Mouse (Mus musculus): ENCODE results near the gene Dock9. TPM values are rescaled to one million over a fixed set of nuclear protein-coding genes. Genes with fewer than 3 reads are reported as not detected.
"Not testable (repeated sequence)": the region's sequence is repeated elsewhere in the genome, so short reads cannot be mapped to it uniquely, and the experiment has no call there.

Dock9 gene
- polyA plus RNA-seq, 1 experiment from 2014 or later = 6.2 TPM

DNA sequence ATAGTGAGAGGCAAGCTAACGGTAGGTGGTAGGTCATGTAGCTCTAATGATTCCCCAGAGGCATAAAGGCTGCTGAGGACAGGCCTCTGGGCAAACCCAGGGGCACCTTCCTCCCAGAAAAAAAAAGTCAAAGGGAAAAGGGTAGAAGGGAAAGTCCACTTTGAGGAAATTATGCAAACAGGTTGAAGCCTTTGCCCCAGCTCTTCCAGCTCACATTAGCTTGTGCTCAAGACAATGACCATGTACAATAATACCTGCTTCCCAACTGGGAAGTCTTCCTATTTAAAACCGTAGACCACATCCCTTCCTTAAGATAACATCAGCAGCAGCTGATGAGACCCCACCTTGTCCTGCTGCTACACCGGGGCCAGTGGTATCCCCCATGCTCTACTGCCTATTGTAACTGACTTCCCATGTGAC lies 91.1 kb downstream of the Dock9 start:
- WGBS = 66% methylated on average over 3 of the region's 3 CpGs
- Histone ChIP-seq H3K27ac (no peak overlapping the region), H3K4me2 (replicated peaks) (no peak overlapping the region), H3K27me3 (no peaks in the 10 kb centered on the region), H3K4me1 (no peaks in the 10 kb centered on the region), H3K36me3 (no peaks in the 10 kb centered on the region), H3K9ac (no peak overlapping the region), H3K4me3 (no peak overlapping the region), H3K9me3 (replicated peaks) (no peaks in the 10 kb centered on the region)
- no peak for ATAC-seq (ENCODE audit: low FRiP score)

GRCm38 (mm10) chr14:121705644-121706043 lies 92.0 kb downstream of the Dock9 start:
- no peak overlapping the region for H3K4me3 ChIP-seq
- no peaks in the 10 kb centered on the region for H3K9me3 ChIP-seq (replicated peaks)
- no peaks in the 10 kb centered on the region for H3K4me1 ChIP-seq
- H3K27me3 ChIP-seq = no peaks in the 10 kb centered on the region
- WGBS = 69% methylated on average over 5 of the region's 5 CpGs
- ATAC-seq (ENCODE audit: low FRiP score) = no peak
- H3K36me3 ChIP-seq = no peaks in the 10 kb centered on the region
- H3K27ac ChIP-seq = no peak overlapping the region
- H3K9ac ChIP-seq = no peak overlapping the region
- H3K4me2 ChIP-seq (replicated peaks) = no peak overlapping the region

GRCm38 (mm10) chr14:121702534-121702933 lies 95.1 kb downstream of the Dock9 start:
- Histone ChIP-seq H3K9me3 (replicated peaks) (no peaks in the 10 kb centered on the region), H3K4me1 (peaks cover 14% of the 10 kb centered on the region), H3K36me3 (no peaks in the 10 kb centered on the region), H3K4me2 (replicated peaks) (no peak overlapping the region), H3K27ac (0 out of 2 replicates have a peak overlapping the region, but pooled peaks have one; percentile 4), H3K9ac (no peak overlapping the region), H3K4me3 (no peak overlapping the region), H3K27me3 (no peaks in the 10 kb centered on the region)
- ATAC-seq (ENCODE audit: low FRiP score) = no peak
- 61% methylated on average over 4 of the region's 4 CpGs for WGBS

DNA sequence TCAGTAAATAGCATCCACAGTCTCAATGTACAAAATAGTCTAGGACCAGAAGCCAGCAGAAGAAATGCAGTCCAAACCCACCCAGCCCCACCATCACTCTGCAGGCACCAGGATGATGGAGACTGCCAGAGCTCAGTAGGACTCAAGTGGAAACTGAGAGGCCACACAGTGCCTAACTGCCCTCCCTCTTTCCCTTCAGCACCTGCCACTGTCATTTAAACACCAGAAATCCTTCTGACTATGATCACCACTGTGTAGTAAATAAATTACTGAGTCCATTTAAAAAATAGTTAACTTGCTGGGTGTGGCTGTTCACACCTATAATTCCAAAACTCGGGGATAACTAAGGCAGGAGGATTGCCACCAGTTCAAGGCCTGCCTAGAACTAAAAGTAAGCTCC lies 97.6 kb downstream of the Dock9 start:
- Histone ChIP-seq H3K9me3 (replicated peaks) (no peaks in the 10 kb centered on the region), H3K36me3 (no peaks in the 10 kb centered on the region), H3K4me3 (no peak overlapping the region), H3K9ac (no peak overlapping the region), H3K4me2 (replicated peaks) (no peak overlapping the region), H3K4me1 (peaks cover 19% of the 10 kb centered on the region), H3K27me3 (no peaks in the 10 kb centered on the region), H3K27ac (no peak overlapping the region)
- 94% methylated on average over 1 of the region's 1 CpGs for WGBS
- ATAC-seq (ENCODE audit: low FRiP score) = no peak

DNA sequence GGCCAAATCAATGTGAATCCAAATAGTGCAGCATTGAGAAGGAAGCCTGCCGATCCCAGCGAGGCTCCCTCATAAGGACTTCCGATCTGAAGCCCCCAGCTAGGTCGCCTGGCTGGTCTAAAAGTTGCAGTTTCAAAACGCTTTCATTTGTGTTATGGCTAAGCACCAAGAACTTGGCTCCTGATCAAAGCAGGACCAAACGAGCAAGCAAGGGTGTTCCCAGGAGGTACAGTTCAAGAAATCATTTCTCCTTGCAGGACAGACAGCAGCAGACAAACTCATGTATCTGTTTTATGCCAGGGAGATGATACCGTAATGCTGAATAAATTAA lies 99.1 kb downstream of the Dock9 start:
- H3K27ac ChIP-seq = peak overlapping the region; percentile 52

GRCm38 (mm10) chr14:121697709-121698619 lies 99.7 kb downstream of the Dock9 start:
- WGBS = 7% methylated on average over 23 of the region's 23 CpGs
- Histone ChIP-seq H3K9me3 (replicated peaks) (no peaks in the 10 kb centered on the region), H3K4me1 (peaks cover 19% of the 10 kb centered on the region), H3K9ac (peak overlapping the region; percentile 51), H3K36me3 (no peaks in the 10 kb centered on the region), H3K4me3 (peak overlapping the region; percentile 28), H3K4me2 (replicated peaks) (peak overlapping the region; percentile 60), H3K27ac (peak overlapping the region; percentile 52), H3K27me3 (no peaks in the 10 kb centered on the region)
- peak; percentile 77 for ATAC-seq (ENCODE audit: low FRiP score)

More for the DNA sequence above, 99.1 kb downstream of the Dock9 start:
- peak overlapping the region; percentile 28 for H3K4me3 ChIP-seq
- peaks cover 19% of the 10 kb centered on the region for H3K4me1 ChIP-seq
- H3K9ac ChIP-seq = peak overlapping the region; percentile 51; the same call in 1 of the 2 replicates
- peak overlapping the region; percentile 60 for H3K4me2 ChIP-seq (replicated peaks)
- no peak for ATAC-seq (ENCODE audit: low FRiP score)
- H3K36me3 ChIP-seq = no peaks in the 10 kb centered on the region
- no peaks in the 10 kb centered on the region for H3K9me3 ChIP-seq (replicated peaks)
- H3K27me3 ChIP-seq = no peaks in the 10 kb centered on the region
- 17% methylated on average over 7 of the region's 7 CpGs for WGBS

DNA sequence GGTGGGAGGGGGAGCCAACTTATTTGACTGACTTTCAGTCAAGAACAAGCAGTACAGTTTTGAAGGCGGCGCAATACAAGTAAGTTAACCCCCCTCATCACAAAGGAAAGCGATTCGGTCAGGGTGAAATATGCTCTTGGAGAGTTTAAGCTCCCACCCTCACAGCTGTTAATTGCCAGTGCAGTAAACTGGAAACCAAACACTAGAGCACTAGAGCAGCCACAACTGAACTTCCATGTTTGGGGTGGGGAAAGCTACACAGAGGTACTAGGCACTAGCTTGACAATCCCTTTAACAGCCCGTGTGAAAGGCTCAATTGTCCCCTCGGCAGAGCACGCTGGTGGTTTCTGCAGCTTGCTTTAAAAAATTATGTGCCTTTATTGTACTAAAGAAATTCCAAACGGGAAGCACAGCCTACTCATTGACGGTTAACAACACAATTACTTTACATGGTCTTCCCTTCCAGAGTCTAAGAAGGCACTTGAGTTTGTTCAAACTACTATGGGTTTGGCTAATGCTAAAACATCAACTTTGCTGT lies 100.4 kb downstream of the Dock9 start:
- Histone ChIP-seq H3K27ac (no peak overlapping the region), H3K4me2 (replicated peaks) (peak overlapping the region; percentile 60), H3K27me3 (no peaks in the 10 kb centered on the region), H3K4me3 (no peak overlapping the region), H3K9ac (no peak overlapping the region), H3K36me3 (no peaks in the 10 kb centered on the region), H3K4me1 (peaks cover 19% of the 10 kb centered on the region), H3K9me3 (replicated peaks) (no peaks in the 10 kb centered on the region)
- ATAC-seq (ENCODE audit: low FRiP score) = no peak
- 38% methylated on average over 9 of the region's 9 CpGs for WGBS

DNA sequence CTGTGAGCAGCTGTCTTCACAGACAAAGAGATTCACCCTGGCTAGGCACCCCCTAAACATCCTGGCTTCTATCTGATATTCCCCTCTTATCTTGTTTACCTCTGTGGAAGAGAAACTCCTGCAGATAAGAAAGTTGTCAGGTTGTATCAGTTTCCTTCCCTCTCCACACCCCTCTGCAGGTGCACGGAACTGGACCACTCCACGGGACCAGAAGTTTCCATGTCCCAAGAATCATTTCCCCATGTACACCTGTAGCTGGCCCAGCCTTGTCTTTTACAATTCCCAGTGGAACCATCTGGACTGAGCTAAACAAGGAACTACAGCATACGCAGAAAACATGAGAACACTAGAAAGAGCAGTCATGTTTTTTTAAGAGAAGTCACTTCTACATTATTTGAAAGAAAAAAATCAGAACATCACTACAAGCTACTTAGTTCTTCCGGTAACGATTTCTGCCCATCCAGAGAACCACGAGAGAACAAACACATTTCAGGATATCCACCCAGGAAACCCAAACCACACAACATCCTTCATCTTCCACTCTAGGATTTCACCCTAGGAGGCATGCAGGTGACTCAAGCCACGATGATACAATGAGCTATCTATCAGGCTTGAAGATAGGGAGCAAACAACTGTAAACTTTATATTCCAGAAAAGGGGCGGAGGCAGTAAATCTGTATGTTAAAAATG lies 101.1 kb downstream of the Dock9 start:
- Histone ChIP-seq H3K36me3 (no peaks in the 10 kb centered on the region), H3K27me3 (no peaks in the 10 kb centered on the region), H3K4me1 (peaks cover 19% of the 10 kb centered on the region), H3K4me2 (replicated peaks) (peak overlapping the region; percentile 60), H3K27ac (no peak overlapping the region), H3K9ac (no peak overlapping the region), H3K4me3 (no peak overlapping the region), H3K9me3 (replicated peaks) (no peaks in the 10 kb centered on the region)
- ATAC-seq (ENCODE audit: low FRiP score) = no peak
- 83% methylated on average over 8 of the region's 8 CpGs for WGBS

GRCm38 (mm10) chr14:121694706-121695105 lies 102.9 kb downstream of the Dock9 start:
- no peak overlapping the region for H3K27ac ChIP-seq
- no peak overlapping the region for H3K9ac ChIP-seq
- H3K4me3 ChIP-seq = no peak overlapping the region
- peaks cover 19% of the 10 kb centered on the region for H3K4me1 ChIP-seq
- H3K4me2 ChIP-seq (replicated peaks) = no peak overlapping the region
- no peaks in the 10 kb centered on the region for H3K36me3 ChIP-seq
- no peaks in the 10 kb centered on the region for H3K9me3 ChIP-seq (replicated peaks)
- no peak for ATAC-seq (ENCODE audit: low FRiP score)
- WGBS = 92% methylated on average over 3 of the region's 3 CpGs
- no peaks in the 10 kb centered on the region for H3K27me3 ChIP-seq

DNA sequence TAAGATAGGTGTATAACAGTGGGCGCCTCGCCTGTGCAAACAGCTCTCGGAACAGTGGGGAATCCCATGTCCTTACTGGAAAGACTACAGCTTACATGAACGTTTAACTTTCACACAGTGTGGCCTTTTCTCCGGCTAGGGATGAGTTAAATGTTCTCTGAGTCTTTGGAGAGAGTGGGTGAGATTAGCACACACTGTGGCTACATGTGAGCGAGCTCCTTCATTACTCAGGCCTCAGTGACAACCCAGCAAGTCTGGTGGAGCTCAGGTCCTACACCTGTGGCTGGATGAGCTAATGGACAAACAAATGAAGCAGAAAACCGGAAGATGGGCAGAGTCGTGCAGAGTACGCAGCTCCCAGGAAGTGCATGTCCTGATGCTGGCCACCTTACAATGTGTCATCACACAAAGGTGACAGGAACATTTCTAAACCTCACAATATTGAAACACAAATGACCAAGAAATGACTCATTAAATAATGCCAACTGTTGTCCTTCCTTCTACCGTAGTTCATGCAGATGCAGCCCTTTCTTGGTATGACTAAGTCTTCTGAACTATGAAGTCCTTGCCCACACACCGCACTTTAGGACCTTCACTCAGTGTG lies 103.5 kb downstream of the Dock9 start:
- Histone ChIP-seq H3K27ac (no peak overlapping the region), H3K27me3 (no peaks in the 10 kb centered on the region), H3K9ac (no peak overlapping the region), H3K9me3 (replicated peaks) (no peaks in the 10 kb centered on the region), H3K4me1 (peaks cover 19% of the 10 kb centered on the region), H3K4me2 (replicated peaks) (no peak overlapping the region), H3K4me3 (no peak overlapping the region), H3K36me3 (no peaks in the 10 kb centered on the region)
- 87% methylated on average over 11 of the region's 11 CpGs for WGBS
- ATAC-seq (ENCODE audit: low FRiP score) = no peak

GRCm38 (mm10) chr14:121689649-121690048 lies 108.0 kb downstream of the Dock9 start:
- not testable (repeated sequence) for H3K4me2 ChIP-seq (replicated peaks); ATAC-seq (ENCODE audit: low FRiP score); H3K27ac ChIP-seq; H3K27me3 ChIP-seq; H3K4me1 ChIP-seq; H3K9ac ChIP-seq; H3K36me3 ChIP-seq; H3K4me3 ChIP-seq; H3K9me3 ChIP-seq (replicated peaks)
- 65% methylated on average over 5 of the region's 5 CpGs for WGBS

- no peak overlapping the region for H3K4me2 ChIP-seq (replicated peaks)
- H3K4me1 ChIP-seq = peaks cover 7% of the 10 kb centered on the region
- H3K36me3 ChIP-seq = no peaks in the 10 kb centered on the region
- no peak overlapping the region for H3K27ac ChIP-seq
- no peak for ATAC-seq (ENCODE audit: low FRiP score)
- 11% methylated on average over 1 of the region's 1 CpGs for WGBS
- H3K9ac ChIP-seq = no peak overlapping the region
- H3K9me3 ChIP-seq (replicated peaks) = no peaks in the 10 kb centered on the region
- H3K4me3 ChIP-seq = no peak overlapping the region
- no peaks in the 10 kb centered on the region for H3K27me3 ChIP-seq
These were observed 109.5 kb downstream of the Dock9 start for GRCm38 (mm10) chr14:121688175-121688574.

All from hindbrain, embryonic 12.5 days (tissue).